Mouse (Mus musculus) Patski (cell line): ENCODE data around the gene Fam219b. TPM values are rescaled to one million over a fixed set of nuclear protein-coding genes. Genes with fewer than 3 reads are reported as not detected.

ENCODE experiments used
- ATAC-seq: fragments of 100-300 bp; one replicate; pipeline ENCODE4 v1.8.0; 2021
- CTCF ChIA-PET: fragments of 350-600 bp; sonication (Branson Sonifier 250); formaldehyde crosslinking; loops from one replicate; lab custom pipeline; 2022; ENCODE audit warnings: inconsistent platforms; lab: Charles Lee
- POLR2A ChIA-PET: fragments of 350-600 bp; sonication (Branson Sonifier 250); formaldehyde crosslinking; loops from one replicate; lab custom pipeline; 2022; ENCODE audit warnings: antibody characterized with exemption, inconsistent platforms; lab: Charles Lee
- DNase-seq: peaks from one replicate; pipeline ENCODE4 v3.0.0-alpha.2; 2011; ENCODE audit warnings: low read depth, low spot score
- H3K27me3 ChIP-seq: fragments of 371-371 bp; one replicate; pipeline ENCODE4 v1.5.1; 2021
- CTCF ChIP-seq: fragments of 100-300 bp; IDR thresholded peaks from one replicate; pipeline ENCODE4 v1.5.1; 2021
- in situ Hi-C: fragments of 300-500 bp; cut with MboI; formaldehyde crosslinking; loops from 3 replicates; pipeline ENCODE4 v1.11.1; 2018; ENCODE audit warnings: low pct_unique_long_range_greater_than_20kb, mixed read lengths
- polyA plus RNA-seq: library from polyadenylated mRNA; unstranded; gene quantifications from one replicate; pipeline ENCODE4 v1.2.3, GENCODE M21; 2021

Fam219b gene
- 10.2 TPM for polyA plus RNA-seq

GRCm38 (mm10) chr9:57537044-57537727, at the start of gene Fam219b:
Fam219b (plus strand) TSS chr9:57537528.
- in situ Hi-C loops: no loop called here
- ChIA-PET CTCF (interaction anchor here (2.0 kb wide), 1 partner anchor 16 kb away, joined by 6 read pairs; the partner anchor contains the start of gene Cox5a), POLR2A (interaction anchor here (1.3 kb wide), 1 partner anchor 13 kb away, joined by 4 read pairs; no protein-coding TSS in a partner anchor)
- no peaks in the 10 kb centered on the region for H3K27me3 ChIP-seq
- no peak for TF ChIP-seq CTCF
- ATAC-seq (peak; percentile 77), DNase-seq (no peak)

- DNase-seq: no peak
- ChIA-PET CTCF (interaction anchor here (0.7 to 1.4 kb wide), 2 partner anchors 10 to 29 kb away, joined by 3 to 4 read pairs; no protein-coding TSS in a partner anchor), POLR2A (no interaction called here)
- no peak for TF ChIP-seq CTCF
- H3K27me3 ChIP-seq: peaks cover 6% of the 10 kb centered on the region
- no peak for ATAC-seq
- in situ Hi-C loops: no loop called here
Measured at GRCm38 (mm10) chr9:57487807-57488206, 49.5 kb upstream of the Fam219b start.

DNA sequence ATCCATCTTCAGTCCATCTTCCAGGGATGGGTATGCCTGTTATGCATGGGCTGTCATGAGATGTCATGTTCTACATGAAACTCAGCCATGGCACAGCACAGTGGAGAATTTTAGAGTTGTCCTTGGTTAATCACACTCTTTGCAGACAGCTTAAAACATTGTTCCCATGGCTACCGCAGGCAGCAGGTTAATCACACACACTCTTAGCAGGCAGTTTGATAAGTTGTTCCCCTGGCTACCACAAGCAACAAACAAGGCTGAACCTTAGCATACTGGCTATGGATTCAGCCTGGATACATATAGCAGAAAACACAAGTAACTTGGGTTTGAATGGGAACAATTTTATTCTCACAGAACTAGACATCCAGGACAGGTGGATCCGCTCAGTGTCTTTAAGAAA, 43.8 kb upstream of the Fam219b start:
- CTCF ChIA-PET: no interaction called here
- in situ Hi-C loops: no loop called here
- no peak for TF ChIP-seq CTCF

GRCm38 (mm10) chr9:57494970-57495369, 42.4 kb upstream of the Fam219b start:
- in situ Hi-C loops: no loop called here
- ChIA-PET CTCF (interaction anchor here (2.7 kb wide), 1 partner anchor 22 kb away, joined by 9 read pairs; no protein-coding TSS in a partner anchor), POLR2A (no interaction called here)
- DNase-seq: no peak
- no peak for ATAC-seq
- no peak for TF ChIP-seq CTCF
- H3K27me3 ChIP-seq: peaks cover 4% of the 10 kb centered on the region

More for the DNA sequence above, 43.8 kb upstream of the Fam219b start:
- H3K27me3 ChIP-seq: no peaks in the 10 kb centered on the region
- ATAC-seq (no peak), DNase-seq (no peak)
- POLR2A ChIA-PET: no interaction called here

DNA sequence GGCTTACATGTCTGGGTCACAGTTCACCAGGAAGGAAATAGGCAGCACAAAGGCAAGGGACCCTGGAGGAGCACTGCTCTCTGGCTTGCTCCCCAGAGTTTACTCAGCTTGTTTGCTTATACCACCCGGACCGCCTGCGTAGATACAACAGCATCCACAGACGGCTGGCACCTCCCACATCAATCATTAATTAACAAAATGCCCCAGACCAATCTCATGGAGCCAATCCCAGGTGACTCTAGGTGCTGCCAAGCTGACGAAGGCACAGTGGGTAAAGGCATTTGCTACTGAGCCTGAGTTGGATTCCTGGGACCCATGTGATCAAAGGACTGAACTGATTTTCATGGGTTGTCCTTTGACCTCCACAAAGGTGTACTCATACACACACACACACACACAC, 40.1 kb upstream of the Fam219b start:
- ATAC-seq: no peak
- in situ Hi-C loops: no loop called here
- POLR2A ChIA-PET: interaction anchor here (1.7 kb wide), 1 partner anchor 8 kb away, joined by 4 read pairs; no protein-coding TSS in a partner anchor
- H3K27me3 ChIP-seq: peaks cover 4% of the 10 kb centered on the region
- TF ChIP-seq CTCF: no peak
- CTCF ChIA-PET: interaction anchor here (1.6 to 2.7 kb wide), 2 partner anchors 10 to 20 kb away, joined by 3 to 9 read pairs; no protein-coding TSS in a partner anchor
- DNase-seq: no peak

GRCm38 (mm10) chr9:57498536-57498935, 38.8 kb upstream of the Fam219b start:
- TF ChIP-seq CTCF: no peak
- ChIA-PET CTCF (no interaction called here), POLR2A (no interaction called here)
- in situ Hi-C loops: no loop called here
- H3K27me3 ChIP-seq: peaks cover 4% of the 10 kb centered on the region
- ATAC-seq: no peak
- no peak for DNase-seq

DNA sequence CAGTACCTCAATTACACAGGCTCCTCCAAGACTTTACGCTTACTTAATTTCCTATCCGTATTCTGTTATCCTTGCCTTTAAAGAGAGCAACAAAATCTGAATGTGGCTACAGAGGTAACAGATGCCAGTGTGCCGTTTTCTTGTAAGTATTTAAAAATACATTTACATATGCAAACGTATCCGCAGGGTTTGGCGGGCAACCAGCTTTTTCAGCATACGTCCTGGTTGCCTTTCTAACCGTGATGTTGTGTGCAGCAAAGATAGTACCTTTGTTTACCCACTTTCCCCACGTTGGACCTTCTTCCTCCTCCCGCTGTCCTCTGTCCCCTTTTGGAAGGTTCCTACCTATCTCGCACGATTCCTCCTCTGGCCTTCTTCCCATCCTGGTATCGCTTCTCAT, 35.9 kb upstream of the Fam219b start:
- TF ChIP-seq CTCF: no peak
- ATAC-seq (no peak), DNase-seq (no peak)
- ChIA-PET POLR2A (no interaction called here), CTCF (no interaction called here)
- in situ Hi-C loops: no loop called here
- peaks cover 8% of the 10 kb centered on the region for H3K27me3 ChIP-seq

DNA sequence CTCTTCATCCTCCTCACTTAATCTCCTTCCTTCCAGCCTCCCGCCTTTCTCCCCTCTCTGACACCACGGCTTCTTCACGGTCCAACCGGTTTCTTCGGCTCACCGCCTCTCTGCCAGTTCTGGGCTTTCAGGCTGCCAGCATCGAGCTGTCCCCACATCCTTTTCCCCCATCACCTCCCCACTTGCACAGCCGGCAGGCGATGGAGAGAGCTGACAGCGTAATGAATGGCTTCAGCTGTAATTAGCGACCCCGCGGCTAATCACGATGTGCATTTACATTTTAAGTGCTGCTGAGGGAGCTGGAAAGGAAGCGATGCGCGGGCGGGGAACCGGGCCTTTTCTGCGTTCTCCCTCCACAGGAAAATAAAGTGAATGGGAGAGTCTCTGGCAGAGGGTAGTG, 35.5 kb upstream of the Fam219b start:
- H3K27me3 ChIP-seq: peaks cover 8% of the 10 kb centered on the region
- DNase-seq (no peak), ATAC-seq (no peak)
- no peak for TF ChIP-seq CTCF
- POLR2A ChIA-PET: no interaction called here
- in situ Hi-C loops: no loop called here
- CTCF ChIA-PET: no interaction called here

DNA sequence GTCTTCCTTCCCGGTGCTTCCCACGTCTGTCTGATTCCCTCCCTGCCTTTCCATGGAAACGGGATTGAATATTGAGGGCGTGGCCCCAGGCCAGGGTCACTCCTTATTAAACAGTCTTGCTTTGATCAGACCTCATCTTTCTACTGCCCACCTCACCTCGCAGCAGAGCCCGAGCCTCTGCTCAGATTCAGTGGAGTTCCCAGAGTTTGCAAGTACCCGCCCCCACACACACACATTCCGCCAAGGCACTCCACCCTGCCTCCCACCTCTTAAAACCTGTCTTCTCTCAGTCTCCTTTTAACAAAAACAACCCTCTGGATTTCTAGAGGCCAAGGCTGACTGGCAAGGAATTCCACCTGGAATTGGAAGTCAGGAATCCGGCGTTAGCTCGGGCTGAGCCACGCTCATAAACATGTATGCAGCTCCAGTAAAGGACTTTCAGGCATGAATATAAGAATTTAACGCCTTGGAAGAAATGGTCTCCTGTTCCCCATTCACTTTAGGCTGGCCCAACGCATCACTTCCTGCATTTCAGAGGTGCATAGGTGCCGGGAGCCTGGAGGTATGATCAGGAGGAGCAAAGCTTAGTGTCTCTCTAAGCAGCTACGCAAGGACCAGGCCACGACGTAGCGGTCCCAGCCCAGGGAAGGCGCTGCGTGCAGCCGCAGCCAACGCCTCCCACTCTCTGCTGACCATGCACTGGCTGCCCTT, 34.3 kb upstream of the Fam219b start:
- ChIA-PET POLR2A (no interaction called here), CTCF (no interaction called here)
- DNase-seq (no peak), ATAC-seq (no peak)
- peaks cover 8% of the 10 kb centered on the region for H3K27me3 ChIP-seq
- in situ Hi-C loops: no loop called here
- no peak for TF ChIP-seq CTCF

DNA sequence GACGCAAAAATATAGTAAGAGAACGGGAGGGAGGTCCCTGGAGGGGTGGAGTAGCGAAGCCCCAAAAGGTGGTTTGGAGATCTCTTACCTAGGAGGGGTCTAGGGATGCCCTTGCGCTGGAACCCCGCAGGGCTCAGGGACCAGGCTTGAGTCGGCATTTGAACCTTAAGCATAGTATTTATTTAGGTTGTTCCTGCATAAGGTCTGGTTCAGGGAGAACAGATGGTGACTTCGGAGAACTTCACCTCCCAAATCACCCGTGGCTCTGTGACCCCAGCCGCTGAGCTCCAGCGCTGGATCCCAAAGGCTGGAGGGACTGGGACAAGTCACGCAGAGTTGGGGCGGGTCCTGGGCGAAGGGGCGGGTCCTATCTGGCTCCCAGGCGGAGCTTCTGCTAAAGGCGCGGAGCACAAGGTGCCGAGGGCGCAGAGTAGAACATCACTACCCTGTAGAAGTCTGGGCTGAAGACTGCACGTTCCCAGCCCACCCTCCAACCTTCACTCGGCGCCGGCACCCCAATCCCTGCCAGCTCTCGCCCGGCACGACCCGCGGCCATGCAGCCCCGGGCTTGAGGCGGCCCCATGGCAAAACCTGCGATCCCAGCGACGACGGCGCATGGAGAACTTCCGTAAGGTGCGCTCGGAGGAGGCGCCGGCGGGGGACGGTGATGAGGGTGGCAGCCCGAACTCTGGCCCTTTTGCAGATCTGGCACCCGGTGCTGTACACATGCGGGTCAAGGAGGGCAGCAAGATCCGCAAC, 33.5 kb upstream of the Fam219b start, which contains the start of gene Rpp25:
Rpp25 (plus strand) TSS at position 405 of the 759 bp plus-strand sequence.
- ATAC-seq (no peak), DNase-seq (no peak)
- ChIA-PET CTCF (no interaction called here), POLR2A (no interaction called here)
- H3K27me3 ChIP-seq: peaks cover 8% of the 10 kb centered on the region
- in situ Hi-C loops: no loop called here
- no peak for TF ChIP-seq CTCF

DNA sequence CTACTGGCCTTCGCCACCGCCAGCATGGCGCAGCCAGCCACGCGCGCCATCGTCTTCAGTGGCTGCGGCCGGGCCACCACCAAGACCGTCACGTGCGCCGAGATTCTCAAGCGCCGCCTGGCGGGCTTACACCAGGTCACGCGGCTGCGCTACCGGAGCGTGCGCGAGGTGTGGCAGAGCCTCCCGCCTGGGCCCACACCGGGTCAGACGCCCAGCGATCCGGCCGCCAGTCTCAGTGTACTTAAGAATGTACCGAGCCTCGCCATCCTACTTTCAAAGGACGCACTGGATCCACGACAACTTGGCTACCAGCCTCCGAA, 33.0 kb upstream of the Fam219b start:
- DNase-seq: no peak
- in situ Hi-C loops: no loop called here
- ATAC-seq: no peak
- H3K27me3 ChIP-seq: peaks cover 5% of the 10 kb centered on the region
- ChIA-PET CTCF (no interaction called here), POLR2A (no interaction called here)
- TF ChIP-seq CTCF: no peak
